Mouse (Mus musculus): ENCODE measurements around the gene Otulin.
A peak's percentile ranks its signal among the peaks of the same experiment; 100 is the strongest.

The Otulin gene

GRCm38 (mm10) chr15:27657866-27658265, 27.4 kb upstream of the Otulin start:
- DNase-seq (ENCODE audit: low read depth, low spot score) = no peak

GRCm38 (mm10) chr15:27656626-27657025, 26.1 kb upstream of the Otulin start:
- DNase-seq (ENCODE audit: low read depth, low spot score) = no peak

- DNase-seq (ENCODE audit: low read depth, low spot score) = peak; percentile 32
These were observed 24.5 kb upstream of the Otulin start for GRCm38 (mm10) chr15:27655015-27655414.

GRCm38 (mm10) chr15:27647686-27648085, 17.2 kb upstream of the Otulin start:
- no peak for DNase-seq (ENCODE audit: low read depth, low spot score)

DNA sequence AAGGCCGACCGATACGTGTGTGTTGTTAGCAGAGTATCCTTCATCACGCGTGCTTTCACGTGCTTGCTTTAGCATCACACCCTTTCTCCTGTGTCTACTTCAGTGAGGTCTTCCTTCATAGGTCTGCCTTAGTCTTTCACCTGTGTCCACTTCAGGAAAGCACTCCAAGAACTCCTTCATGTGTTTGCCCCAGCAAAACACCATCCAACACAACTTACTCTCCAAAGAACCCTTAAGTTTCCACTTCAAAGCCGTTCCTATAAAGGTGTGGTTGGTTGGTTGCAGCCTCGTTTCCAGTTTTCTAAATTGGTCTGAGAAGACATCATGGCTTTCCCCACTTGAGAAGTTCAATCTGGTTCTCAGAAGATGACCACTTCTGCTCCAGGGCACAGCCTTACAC, 16.2 kb upstream of the Otulin start:
- DNase-seq (ENCODE audit: low read depth, low spot score) = no peak

DNA sequence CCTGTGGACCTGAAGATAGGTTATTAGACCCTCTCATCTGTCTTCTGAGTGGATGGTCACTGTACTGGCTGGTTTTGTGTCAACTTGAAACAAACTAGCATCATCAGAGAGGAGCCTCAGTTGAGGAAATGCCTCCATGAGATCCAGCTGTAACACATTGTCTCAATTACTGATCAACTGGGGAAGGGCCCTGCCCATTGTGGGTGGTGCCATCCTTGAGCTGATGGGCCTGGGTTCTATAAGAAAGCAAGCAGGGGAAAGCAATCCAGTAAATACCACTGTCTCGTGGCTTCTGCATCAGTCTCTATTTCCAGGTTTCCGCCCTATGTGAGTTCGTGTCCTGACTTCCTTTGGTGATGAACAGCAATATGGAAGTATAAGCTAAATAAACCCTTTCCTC, 14.8 kb upstream of the Otulin start:
- no peak for DNase-seq (ENCODE audit: low read depth, low spot score)

- DNase-seq (ENCODE audit: low read depth, low spot score) = peak; percentile 52
These were observed 12.4 kb upstream of the Otulin start for GRCm38 (mm10) chr15:27642895-27643294.

GRCm38 (mm10) chr15:27641171-27641570, 10.7 kb upstream of the Otulin start:
- no peak for DNase-seq (ENCODE audit: low read depth, low spot score)

DNA sequence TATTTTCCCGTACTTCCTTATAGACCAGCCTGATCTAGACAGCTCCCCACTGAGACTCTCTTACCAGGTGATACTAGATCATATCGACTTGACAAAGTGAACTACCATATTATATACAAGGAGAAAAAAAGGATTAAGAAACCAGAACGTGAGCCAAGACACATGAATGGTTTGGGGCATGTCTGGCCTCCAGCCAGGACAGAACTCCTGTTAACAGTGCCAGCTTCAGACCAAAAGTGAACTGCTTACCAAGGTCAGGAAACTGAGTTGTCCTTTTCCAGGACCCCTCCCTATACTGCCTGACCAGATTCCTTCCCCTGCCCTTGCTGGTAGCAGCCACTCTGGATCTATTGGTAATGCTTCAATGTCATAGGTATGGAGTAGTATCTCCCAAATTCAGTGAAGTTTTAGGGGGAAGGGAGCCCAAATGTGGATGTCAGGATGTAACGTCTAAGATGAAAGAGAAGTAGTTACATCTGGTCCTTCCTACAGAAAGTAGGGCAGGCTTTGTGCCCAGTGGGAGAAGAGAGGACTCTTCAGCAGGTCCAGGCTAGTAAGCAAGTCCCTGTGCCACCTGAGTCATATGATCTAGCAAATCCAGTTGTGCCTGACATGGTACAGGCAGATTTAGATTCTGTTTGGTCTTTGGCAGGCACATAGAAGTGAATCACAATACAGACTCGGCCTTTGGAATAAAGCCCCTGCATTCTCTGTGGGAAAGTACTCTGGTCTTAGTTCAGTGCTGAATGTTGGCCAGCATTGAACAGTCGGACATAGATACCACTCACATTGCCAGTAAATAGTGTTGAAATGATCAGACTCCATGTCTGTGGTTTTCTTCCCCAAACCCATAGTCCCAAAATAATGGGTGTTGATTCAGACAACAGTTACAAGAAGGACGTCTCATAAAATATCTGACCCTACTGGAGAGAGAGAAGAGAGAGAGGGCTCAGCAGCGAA, 3.7 kb upstream of the Otulin start:
- DNase-seq (ENCODE audit: low read depth, low spot score) = no peak

DNA sequence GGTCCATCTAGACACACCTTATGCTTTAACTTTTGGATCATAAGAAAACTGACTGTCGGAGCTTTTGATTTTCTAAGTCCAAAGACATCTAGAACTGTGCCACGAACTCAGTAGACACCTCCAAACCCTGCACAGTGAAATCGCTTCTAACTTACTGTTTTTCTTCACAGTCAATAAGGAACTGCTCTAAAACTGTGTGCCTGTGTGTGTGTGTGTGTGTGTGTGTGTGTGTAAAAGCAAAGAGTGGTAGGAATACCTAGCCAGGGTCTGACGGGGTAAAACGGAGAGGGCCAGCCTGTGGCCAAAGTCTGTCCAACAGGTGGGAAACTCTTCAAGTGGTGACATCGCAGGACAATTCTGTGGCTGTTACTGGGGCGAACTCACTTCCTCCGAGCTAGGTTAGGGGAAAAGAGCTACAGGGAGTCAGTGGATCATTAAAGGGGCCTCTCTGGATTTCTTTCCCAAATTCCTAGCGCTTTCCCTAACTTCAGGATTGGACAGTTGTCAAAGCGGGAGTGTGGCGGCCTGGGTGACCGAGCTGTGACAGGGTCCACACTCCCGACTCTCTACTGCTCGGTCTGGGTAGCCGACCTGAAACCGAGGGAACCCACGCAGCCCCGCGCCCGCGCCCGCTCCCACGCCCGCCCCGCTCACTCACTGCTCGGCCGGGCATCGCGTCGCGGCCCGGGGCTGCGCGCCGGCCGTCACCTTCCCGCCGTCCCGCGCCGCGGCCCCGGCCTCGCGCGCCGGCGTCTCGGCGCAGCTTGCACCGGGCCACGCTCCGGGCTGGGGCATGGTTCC, 493 bp downstream of the Otulin start:
- DNase-seq (ENCODE audit: low read depth, low spot score) = no peak

- DNase-seq (ENCODE audit: low read depth, low spot score) = no peak
These were observed 1.4 kb downstream of the Otulin start for GRCm38 (mm10) chr15:27629046-27629445.

- DNase-seq (ENCODE audit: low read depth, low spot score) = no peak
These were observed 2.7 kb downstream of the Otulin start for GRCm38 (mm10) chr15:27627794-27628193.

DNA sequence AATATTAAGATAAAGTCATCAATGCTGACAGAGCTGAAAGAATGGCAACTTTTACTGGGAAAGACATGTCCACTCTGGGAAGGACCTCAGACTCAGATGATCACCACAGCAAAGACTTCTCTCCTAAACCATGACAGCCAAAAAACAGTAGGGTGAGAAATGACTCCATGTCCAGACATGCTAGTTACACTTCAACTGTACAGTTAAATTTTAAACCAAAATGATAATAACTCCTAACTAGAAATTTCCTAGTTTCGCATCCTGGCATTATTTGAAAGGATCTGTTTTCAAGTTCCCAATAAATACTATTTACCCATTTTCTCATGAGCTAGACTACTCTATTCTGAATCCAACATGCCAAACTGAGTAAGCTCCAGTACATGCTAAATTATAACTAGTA, 4.2 kb downstream of the Otulin start:
- DNase-seq (ENCODE audit: low read depth, low spot score) = no peak

DNA sequence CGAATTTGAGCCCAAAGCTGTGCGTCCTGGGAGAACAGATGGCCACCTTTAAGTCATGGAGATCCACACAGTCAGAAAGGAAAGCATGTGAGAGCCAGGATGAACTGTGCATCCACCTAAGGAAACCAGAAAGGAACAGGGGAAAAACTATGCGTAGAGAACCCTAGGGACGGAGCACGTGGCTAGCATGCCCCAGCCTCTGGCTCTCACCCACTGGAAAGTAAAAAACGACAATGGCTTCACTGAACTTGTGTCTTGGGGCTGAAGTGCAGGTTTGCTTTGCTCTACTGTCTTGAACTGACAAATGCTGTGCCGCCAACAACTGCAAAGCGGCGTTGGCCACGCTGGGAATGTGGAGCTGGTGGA, 4.6 kb downstream of the Otulin start:
- DNase-seq (ENCODE audit: low read depth, low spot score) = no peak

DNA sequence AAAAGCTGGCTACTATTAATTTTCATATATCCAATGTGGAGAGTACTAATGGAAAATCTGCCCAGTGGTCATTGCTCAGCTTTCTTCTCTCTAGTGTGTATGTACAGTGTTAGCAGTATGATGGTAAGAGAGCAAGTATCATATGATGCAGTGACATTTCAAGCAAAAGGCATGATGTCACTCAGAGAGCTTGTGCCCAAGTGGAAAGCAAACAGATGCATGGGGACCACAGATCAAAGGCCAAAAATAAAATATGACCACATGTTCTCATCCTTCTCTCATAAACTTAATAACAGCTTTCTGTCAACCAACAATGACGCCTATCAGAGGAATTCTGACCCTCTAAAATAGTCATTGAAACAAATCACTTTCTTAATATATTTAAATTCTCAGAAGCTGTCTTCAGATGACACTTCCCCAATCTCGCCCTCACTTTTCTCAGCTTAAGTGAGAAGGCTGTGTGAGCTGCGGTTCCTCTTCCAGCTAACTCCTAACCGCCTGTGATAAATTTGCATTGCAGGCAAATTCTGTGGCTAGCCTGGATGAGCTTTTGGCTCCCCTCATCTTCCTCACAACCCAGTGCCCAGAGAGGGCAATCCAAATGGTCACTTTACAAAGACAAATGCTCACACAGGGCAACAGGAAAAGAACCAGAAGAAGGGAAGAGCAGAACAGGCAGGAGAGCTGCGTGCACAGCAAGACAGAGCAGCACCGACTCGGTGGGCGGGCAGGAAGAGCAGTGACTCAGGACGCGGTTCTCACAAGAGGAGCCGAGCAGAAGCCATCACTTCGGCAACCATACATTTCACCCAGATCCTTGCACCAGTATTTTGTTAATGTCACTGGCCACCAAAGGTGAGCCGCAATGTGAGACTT, 5.2 kb downstream of the Otulin start:
- DNase-seq (ENCODE audit: low read depth, low spot score) = no peak

DNA sequence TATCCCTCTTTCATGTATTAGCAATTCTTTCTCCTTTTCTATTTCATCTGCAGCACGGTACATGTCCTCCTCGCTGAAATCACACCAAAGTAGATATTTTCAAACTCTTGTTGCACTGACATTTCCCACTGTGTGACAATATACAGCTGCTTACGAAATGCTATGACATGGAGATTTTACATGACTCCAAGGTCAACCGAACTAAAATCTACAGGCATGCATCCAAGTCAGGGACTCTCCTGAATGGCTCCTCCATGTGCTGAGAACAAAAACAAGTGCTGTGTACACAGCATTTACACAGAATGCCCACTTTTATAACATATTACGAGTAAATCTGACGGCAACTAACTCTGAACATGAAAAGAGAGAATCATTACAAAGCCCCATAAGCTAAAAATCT, 7.2 kb downstream of the Otulin start:
- DNase-seq (ENCODE audit: low read depth, low spot score) = no peak

DNA sequence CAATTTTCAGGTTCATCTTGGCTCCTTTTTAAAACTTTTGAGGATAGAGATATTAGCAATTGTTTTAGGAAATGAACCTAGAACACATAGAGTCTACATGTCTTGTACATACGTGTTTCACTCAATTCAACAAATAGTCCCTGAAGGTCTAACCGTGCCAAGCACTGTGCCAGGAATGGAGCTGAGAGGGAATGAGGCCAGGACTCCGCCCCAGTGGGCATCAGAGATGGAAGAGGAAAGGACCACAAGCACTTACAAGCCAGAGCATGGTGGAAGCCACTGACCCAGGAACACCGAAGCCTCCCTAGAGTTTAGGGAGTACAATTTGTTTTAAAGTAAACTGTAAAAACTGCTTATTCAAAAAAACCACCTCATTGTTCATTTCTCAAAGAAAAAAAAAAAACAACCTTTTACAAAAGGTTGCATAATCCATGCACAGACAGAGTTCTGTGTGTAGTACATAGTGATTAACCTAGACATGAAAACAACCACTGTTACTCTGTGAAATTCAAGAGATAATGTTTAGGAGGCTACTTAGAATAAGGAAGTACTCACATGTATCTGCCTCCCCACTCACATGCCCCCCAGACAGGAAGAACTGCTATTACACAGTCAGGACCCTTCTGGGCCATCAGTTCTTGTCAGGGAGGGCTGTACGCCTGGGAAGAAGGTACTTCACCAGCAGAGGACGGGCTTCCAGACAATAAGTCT, 9.9 kb downstream of the Otulin start:
- no peak for DNase-seq (ENCODE audit: low read depth, low spot score)

GRCm38 (mm10) chr15:27619683-27620082, 10.8 kb downstream of the Otulin start:
- DNase-seq (ENCODE audit: low read depth, low spot score) = no peak

DNA sequence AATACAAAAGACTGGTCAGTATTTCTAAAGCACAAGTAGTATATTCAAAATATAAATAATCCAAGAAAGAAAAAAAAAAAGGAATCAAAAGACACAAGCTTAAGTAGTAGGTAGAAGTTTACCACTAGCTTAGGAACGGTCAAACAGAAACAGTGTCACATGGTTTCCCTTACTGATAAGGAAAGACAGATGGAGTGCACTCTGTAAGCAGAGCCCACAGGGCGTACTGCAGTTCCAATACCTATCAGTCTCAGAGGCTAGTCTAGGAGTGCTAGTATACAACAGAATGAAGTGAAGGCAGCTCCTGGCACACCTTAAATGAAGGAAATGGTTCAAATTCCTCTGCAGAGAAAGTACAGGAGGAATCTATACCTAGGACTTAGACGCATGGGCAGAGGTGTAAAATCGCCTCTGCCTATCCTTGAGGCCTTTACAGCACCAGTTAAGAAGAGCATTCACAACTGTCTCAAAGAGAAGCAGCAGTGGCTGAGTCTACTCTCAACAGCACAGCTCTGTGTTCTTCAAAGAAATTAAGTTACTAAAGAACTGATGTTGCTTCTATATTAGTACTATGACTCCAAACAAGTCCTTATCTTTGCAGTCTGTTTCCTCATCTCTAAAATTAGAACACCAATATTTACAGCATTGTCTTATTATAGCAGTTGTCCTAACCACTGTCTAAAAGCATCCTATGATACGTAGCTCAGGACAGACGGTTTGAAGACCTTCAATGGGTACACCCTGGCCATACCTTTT, 11.5 kb downstream of the Otulin start:
- no peak for DNase-seq (ENCODE audit: low read depth, low spot score)

- no peak for DNase-seq (ENCODE audit: low read depth, low spot score)
These were observed 13.3 kb downstream of the Otulin start for GRCm38 (mm10) chr15:27617227-27617626.
